Mouse (Mus musculus): ENCODE measurements around the gene Bcl6b. TPM values are rescaled to one million over a fixed set of nuclear protein-coding genes. Genes with fewer than 3 reads are reported as not detected.

Gene Bcl6b
- total RNA-seq, 4 experiments from 2014 or later: 1.2 to 3.9 (median 2.3) TPM

DNA sequence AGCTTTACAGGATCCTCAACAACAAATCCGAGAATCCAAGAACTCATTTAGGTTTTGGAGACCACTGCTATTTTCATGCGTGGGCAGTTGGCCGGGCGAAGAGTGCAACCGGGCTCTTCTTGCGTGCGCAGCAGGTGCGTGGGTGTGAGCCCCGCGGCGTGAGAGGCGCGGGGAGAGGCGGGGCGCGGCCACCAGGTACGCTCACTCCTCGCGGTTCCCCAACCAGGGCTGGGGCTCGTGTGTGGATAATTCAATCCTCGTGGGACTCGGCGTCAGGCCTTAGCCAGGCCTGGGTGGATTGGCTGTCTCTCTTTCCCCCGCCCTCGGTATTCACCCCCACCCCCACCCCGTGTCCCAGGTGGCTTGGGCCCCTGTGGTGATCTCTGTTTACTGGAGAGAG is 15.9 kb downstream of the Bcl6b start:
- no peak for DNase-seq (ENCODE audit: low spot score in 2 of 2)

DNA sequence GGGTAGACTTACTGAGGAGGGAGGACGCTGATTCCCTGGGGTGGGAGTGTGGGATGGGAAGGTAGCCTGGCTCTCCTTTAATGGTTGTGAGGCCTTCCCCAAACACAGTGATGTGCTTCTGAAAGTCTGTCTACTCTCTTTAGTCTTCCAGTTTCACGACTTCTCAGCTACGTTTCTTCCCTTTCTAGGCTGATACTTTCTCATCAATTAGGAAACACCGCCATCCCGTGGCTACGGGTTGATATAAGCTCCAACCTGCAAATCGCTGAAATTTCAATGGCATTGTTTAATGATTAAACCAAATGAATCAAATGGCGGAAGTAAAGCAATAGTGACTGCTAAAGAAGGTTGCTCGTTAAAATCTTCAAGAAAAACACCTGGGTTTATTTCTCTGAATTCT is 16.7 kb downstream of the Bcl6b start:
- no peak for DNase-seq (ENCODE audit: low spot score in 2 of 2)

DNA sequence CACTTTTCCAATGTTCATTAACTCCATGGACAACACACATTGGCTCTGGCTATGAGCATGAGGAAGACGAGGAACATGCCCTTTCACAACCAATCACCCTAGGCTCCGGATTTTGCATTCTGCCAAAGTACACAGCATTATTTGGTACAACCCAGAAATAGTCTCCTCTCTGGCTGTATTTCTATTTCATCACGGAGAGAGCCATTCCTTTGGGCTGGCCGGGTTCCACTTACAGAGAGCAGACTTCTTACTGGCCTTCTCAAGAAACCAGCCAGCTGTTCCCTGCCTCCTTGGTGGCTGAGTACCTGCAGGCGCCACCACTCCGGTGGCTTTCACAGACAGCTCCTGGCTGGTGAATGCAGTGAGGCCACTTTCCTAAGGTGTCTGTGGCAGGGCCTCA is 17.2 kb downstream of the Bcl6b start, which contains the start of gene Slc16a11:
Gene Slc16a11, plus strand, starts transcription at position 330 of the 400 bp plus-strand sequence.
- no peak for DNase-seq (ENCODE audit: low spot score in 2 of 2)

DNA sequence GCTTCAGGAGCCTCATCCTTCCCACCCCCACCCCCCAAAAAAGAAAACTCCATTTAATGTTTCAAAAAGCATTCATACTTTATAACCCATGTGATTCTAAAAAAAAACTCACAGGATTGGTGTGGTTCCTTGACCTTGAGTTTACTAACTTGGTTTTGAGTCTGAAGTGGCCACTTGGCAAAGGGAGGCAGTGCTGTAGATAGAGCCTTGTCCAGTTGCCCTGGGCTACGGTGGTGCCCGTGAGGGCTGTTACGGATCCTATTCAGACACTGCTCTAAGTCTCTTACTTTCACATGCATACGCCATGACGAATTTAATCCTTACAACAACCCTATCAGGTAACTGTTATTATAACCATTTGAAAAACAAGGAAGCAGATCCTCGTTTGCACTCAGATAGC is 17.6 kb downstream of the Bcl6b start:
- DNase-seq (ENCODE audit: low spot score in 2 of 2): no peak

DNA sequence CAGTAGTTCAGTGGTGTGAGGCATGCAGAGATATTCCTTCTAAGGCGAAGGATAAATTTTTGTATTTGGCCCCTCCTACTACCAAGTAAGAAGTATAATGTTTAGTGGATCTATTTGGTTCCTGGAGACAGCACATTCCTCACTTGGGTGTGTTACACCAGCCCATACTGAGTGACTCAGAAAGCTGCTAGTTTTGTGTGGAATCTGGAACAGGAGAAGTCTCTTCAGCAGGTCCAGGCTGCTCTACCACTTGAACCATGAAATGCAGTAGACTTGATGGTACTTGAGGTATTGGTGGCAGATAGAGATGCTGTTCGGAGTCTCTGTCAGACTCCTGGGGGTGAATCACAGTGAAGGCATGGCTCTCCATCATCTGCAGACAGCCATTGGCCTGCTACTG is 18.9 kb downstream of the Bcl6b start:
- no peak for DNase-seq (ENCODE audit: low spot score in 2 of 2)

DNA sequence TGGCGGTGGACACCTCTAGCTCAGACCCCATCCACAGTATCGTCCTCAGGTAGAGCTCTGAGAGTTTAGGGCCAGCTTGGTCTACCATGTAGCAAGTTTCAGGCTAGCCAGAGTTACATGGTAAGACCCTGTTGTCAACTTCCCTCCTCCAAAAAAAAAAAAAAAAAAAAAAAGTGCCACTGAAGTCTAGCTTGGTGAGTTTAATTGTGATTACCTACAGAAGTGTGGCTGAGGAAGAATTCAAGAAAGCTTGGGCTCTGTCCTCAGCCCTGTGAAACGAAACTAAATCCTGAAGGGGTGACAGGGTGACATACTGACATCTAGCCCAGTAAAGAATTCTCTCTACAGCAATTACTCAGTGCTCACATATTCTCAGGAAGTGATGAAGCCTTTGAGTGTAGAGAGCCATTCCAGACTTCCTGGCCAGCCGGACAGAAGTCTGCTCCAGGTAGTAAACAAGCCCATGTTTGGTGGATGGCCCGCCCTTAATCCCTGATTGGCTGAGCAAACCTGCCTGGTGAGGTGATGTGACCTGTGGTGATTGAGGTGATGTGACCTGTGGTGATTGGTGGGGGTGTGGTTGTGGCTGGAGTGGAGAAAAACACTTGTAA is 20.7 kb downstream of the Bcl6b start:
- no peak for DNase-seq (ENCODE audit: low spot score in 2 of 2)

DNA sequence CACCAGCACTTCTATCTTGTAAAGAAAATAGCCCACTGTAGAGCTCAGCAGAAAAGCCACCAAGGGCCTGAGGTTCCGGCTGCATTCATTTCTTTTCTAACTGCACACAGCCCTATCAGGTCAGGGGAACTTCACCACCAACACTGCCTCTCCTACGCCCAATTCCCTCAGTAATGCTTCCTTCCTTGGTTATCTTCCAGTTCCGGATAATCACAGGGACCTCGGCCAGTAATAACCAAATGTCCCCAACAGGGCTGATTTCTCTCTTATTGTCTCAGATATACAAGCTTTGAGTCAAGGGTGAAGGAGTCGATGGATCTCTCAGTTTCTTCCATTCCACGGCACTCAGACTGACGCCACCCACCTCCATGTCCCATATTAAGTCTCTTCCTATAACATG is 22.3 kb downstream of the Bcl6b start:
- DNase-seq (ENCODE audit: low spot score in 2 of 2): no peak

DNA sequence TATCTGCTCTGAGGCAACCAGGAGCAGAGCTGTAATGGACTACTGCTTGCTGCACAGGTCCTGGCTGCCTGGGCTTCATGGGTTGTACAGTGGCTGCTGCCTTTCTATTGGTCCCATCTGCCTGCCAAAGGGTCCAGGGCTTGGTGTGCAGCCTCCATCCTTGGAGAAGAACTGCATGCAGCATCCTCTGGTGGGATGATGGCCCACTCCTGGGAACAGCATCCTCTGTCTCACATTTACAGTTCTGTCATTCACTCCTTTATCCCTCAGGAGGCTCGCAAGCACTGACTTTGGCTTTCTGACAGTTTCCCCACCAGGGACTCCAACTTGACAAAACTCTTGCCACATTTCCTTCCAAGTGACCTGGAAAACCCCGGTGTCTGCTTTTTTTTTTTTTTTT is 22.8 kb downstream of the Bcl6b start:
- DNase-seq (ENCODE audit: low spot score in 2 of 2): no peak

DNA sequence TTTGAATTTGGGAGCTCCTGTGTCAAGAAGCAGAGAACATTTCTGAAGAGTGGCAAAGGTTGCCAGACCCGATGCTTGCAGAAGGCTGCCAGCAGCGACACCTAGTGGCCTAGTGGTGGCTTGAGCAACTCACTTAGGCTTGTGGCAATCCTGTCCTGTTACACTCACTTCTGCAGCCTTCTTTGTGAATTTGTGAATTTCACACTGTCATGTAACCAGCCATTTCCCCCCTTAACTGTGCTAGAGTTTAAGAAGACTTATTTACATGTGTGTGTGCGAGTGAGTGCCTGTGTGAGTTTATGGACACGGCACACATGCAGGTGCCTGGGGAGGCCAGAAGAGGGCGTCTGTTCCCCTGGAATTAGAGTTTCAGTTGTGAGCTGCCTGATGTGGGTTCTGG is 27.9 kb downstream of the Bcl6b start:
- peak; percentile 57 to 66 for DNase-seq (ENCODE audit: low spot score in 2 of 2)

DNA sequence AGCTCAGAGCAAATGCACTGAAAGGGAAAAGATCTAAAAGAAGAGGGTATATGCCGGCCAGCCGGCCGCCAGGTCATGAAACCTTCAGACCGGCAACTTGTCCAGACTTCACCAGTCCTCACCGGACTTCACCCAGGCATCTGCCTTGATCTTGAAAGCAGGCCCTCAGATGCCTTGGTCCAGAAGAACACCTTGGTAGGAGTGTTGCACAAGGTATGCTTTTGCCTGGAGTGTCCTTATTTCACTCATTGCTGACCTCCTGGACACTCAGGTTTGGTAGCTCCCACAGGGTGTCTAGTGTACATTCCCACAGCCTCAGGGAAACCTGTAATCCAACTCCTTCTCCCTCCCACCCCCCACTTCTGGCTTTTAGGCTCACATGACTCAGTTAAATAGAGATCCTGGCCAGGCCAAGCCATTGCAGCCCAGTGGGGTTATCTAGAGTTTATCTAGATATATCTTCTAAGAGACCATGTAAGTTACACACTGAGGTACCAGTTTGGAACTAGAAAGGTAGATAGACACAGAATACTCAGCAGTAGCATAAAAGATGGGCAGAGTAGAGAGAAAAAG is 29.5 kb downstream of the Bcl6b start:
- no peak for DNase-seq (ENCODE audit: low spot score in 2 of 2)

DNA sequence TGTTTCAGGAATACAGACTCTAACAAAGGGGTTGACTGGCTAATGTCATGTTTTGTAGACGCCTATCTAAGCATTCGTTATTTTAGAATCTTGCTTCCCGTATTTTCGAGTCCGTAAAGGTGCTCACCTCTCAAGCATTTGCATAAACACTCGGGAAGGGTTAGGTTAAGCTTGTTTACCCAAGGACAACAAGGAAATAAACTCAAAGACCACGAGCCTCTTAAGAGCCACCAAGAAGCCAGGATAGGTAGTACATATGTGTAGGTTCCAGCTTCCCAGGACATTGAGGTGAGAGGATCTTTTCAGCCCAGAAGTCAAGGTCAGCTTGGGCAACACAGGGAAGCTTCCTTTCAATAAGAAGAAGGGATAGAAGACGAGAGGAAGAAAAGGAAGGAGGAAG is 30.5 kb downstream of the Bcl6b start:
- DNase-seq (ENCODE audit: low spot score in 2 of 2): no peak

DNA sequence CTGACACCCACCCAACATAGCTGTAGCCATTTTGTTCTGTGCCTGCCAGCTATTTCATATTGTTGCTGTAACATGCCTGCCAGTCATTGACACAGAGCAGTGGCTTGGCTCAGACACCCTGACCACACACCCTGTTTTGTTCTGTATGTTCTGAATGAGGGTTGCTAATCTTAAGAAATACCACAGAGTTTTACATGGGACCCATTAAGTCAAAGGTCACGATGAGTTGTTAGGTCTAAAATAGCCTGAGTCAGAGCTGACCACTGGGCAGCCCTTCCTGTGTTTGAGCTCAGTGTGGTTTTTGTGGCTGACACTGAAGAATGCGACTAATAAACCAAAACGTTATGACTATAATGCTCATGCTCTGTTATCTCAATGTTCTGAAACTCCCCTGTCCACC is 31.3 kb downstream of the Bcl6b start:
- DNase-seq (ENCODE audit: low spot score in 2 of 2): no peak

DNA sequence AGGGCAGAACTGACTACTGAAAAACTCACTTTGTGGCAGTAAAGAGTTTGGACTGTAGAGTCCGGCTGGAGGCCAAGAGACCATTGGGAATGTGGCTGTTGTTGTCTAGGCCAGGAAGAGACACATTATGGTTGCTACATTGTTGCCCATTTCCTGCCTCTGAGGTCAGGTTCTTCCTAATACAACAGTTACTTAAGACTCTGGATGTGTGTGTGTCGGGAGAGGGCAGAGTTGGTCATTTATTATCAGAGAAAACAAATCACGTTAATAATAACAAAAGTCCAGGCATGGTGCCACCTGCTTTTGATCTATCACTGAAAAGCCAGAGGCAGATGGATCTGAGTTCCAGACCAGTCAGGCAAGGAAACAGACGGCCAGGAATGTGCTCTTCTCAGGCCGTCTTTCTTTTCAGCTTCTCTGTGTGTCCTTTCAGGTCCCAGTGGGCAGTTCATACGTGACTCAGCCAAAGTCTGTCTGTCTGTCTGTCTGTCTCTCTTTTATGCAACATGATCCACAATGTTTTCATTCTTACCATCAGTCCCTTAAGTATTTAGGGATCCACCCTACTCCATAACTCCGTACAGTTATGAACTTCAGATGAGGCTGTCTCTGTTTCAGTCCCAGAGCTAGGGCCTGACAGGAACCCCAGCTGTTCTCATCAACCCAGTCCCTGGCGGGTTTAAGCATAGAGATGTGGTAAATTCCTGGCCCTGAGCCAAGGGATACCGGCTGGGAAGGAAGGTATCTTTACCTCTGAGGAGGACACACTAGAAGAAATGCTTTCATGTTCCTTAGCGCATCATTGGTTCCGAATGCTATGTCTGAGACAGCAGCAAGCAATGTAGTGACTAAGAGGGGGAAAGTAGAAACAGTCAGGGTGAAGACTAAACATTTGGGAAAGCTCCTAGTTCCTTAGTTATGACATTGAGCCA is 36.0 kb downstream of the Bcl6b start:
- no peak for DNase-seq (ENCODE audit: low spot score in 2 of 2)

DNA sequence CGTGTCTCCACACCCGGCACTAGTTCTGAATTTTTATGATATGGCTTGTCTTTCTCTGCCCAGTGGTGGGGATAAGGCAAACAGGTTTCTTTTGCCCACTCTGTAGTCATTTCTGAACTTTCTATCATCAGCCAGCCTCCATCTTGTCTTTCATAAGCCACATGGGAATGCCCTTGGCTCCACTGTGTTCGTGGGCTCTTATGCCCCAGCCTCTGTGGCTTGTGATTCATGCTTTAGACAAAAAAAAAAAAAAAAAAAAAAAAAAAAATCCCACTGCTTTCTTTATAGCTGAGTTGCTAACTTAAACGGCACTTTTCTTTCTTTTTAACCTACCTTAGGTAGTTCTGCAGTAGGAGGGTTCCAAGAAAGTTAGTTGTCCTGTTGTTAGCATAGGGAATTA is 37.4 kb downstream of the Bcl6b start:
- no peak for DNase-seq (ENCODE audit: low spot score in 2 of 2)

DNA sequence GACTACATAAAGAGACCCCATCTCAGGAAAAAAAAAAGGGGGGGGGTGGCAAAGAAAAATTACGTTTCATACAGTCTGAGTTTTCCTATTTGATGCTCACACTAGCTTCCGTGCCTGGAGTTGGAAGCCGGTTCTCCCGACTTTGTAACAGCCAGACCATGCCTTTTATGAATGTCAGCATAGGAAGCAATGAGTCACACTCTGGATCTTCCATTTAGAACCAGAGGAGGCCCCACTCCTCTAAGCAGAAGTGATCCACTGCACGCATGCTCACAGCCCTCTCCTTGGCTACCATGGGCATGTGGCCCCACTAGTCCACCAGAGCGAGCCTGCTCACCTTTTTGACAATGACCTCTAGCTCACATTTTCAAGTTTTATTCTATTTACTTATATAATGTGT is 38.4 kb downstream of the Bcl6b start:
- DNase-seq (ENCODE audit: low spot score in 2 of 2): no peak

DNA sequence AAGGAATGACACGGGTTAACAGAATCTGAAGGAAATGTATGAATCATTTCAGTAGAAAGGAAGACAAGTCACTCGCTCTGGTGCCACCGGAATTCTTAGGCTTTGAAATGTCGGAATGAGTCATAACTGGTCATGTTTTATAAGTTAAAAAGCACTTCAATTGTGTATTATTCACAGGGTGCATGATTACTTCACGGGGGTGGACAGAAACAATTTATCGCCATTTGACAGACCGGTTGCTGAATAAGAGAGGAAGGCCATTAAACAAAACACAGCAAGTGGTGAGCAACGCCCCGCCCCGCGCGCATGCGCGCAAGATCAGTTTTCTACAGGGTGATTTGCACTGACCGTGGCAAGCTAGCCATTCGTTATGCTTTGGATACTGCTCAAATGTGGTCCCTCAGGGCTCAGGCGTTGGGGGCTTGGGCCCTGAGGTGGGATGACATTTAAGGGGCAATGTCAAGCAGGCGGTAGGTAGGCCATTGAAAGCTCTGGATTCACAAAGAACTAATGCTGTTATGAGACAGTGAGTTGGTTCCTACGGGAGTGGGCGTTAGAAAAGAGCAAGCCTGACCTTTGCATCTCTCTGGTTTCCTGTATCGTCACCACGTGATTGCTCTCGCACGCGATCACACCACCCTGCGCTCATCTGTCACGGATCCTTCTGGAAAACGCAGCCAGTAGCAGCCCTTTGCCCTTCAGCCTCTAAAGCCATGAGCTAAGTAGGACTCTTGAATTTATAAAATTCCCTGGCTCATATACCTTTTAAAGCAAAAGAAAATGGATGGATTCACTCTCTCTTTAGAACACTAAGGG is 40.1 kb downstream of the Bcl6b start:
- no peak for DNase-seq (ENCODE audit: low spot score in 2 of 2)

DNA sequence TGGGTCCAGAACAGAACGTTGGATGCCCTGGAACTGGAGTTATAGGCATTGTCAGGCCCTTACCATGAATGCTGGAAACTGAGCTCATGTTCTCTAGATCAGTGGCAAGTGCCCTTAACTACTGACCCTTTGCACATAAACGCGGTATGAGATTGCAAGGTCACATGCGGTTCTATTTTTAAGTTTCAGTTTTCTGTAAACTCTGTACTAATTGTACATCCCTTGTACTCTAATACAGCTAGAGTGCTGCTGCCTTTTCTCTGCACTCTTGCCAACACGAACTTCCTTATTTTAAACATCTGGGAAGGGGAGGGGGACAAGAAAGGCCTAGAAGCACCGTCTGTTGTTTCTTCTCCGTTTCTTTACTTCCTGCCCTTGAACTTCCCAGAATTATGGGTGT is 44.5 kb downstream of the Bcl6b start:
- no peak for DNase-seq (ENCODE audit: low spot score in 2 of 2)

DNA sequence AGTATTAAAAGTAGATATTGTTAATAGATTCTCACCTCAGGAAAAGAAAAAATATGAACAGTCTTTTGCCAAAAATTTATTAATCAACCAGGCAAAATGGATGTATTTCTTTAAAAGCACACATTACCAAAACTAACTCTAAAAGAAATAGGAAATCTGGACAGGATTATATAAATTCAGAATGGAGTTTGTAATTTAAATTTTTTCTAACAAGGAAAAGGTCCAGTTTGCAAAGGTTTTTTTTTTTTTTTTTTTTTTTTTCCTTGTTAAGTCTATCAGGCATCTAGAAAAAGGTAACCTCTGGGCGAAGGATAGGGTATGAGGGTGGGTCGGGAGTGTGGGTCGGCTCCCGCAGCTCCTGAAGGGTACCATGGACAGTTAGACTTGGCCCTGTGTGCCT is 49.1 kb downstream of the Bcl6b start:
- no peak for DNase-seq (ENCODE audit: low spot score in 2 of 2)

DNA sequence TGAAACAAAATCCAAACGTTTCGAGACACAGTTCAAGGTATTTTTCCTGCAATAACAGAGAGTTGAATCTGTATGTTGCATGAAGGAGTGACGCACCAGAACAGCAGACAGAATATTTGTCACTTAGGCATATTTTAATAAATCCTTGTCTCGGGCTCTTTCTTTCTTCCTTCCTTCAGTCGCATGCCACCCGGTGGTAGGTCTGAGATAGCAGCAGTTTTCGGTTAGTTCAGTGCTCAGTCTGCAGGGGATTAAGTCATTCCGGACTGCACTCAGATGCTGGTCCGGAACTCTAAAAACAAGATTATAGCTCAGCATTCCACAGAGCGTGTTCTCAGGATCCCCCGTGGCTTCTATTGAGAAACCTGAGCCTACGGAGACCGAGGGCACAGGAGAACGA is 50.2 kb downstream of the Bcl6b start:
- no peak for DNase-seq (ENCODE audit: low spot score in 2 of 2)

DNA sequence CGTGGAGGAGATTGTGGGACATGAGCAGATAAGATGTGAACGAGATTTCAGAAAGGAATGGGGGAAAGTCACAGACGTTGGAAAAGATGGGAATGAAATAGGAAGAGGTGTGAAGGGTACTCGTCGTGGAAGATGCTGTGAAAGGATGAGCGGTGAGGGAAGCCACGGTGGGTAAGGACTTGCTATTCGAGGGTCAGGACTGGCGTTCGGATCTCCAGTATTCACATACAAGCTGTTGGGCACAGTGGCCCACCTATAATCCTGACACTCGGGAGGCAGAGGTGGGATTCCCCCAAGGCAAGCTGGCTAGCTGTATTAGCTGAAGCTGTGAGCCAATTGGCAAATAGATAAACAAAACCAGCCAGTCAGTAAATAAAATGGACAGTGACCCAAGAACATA is 50.8 kb downstream of the Bcl6b start:
- DNase-seq (ENCODE audit: low spot score in 2 of 2): no peak

DNA sequence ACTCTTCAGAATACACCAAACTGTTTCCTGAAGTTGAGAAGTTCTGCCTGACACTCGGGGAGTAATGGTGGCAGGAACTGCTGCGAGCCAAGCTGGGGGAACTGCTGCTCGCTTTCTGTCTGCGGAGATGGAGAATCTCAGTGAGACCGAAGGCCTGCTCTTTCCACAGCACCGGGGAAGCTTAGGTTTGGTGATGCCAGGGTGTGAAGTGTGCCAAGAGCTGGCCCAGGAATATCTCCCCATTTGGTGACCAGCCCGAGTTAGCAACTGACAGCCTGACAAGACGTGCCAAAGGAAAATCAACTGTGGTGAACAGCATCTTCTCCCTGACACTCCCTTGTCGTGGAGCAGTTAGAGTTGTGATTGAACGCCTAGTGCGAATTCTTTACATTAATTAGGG is 51.3 kb downstream of the Bcl6b start:
- no peak for DNase-seq (ENCODE audit: low spot score in 2 of 2)

DNA sequence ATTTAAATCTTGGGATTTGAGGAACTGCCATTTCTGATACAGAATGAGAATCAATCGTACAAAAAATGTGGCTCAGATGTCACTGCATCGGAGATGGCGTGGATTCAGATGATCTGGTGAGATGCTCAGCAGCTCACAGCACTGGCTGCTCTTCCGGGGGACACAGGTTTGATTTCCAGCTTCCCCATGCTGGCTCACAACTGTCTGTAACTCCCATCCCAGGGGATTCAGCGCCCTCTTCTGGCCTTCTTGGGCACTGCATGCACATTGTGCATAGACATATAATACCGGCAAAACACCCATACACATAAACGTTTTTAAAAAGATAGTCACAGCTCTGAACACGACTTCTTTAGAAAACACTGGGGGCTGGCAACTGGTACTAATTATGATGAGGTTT is 52.0 kb downstream of the Bcl6b start:
- no peak for DNase-seq (ENCODE audit: low spot score in 2 of 2)

All from gastrocnemius, adult 8-10 months (tissue).